Mouse (Mus musculus): ENCODE results near the gene Helt. TPM values are rescaled to one million over a fixed set of nuclear protein-coding genes. Genes with fewer than 3 reads are reported as not detected.

Gene Helt
- total RNA-seq, 2 experiments from 2014 or later: not detected

Other genes with a start within 250 kb of the Helt start
- 10 to 100 TPM; 24.4 to 27.3 TPM for gene Cfap97, start 142.9 kb downstream of the Helt start, total RNA-seq (2021)
- gene Snx25, start 142.5 kb downstream of the Helt start, total RNA-seq (2021): 10 to 100 TPM; 48.3 to 52.6 TPM
- gene Slc25a4, start 83.4 kb downstream of the Helt start, total RNA-seq (2021): 100 to 1,000 TPM; 560 to 596 TPM
- gene Acsl1, start 176.4 kb upstream of the Helt start, total RNA-seq (2021): 10 to 100 TPM; 45.3 to 49.5 TPM

Measured in left cerebral cortex, adult 18-20 months (tissue).